Mouse (Mus musculus): Measurements from ENCODE around the gene Bag1. TPM values are rescaled to one million over a fixed set of nuclear protein-coding genes. Genes with fewer than 3 reads are reported as not detected.

Gene Bag1
- polyA plus RNA-seq, 1 experiment from 2014 or later, result 203 TPM

DNA sequence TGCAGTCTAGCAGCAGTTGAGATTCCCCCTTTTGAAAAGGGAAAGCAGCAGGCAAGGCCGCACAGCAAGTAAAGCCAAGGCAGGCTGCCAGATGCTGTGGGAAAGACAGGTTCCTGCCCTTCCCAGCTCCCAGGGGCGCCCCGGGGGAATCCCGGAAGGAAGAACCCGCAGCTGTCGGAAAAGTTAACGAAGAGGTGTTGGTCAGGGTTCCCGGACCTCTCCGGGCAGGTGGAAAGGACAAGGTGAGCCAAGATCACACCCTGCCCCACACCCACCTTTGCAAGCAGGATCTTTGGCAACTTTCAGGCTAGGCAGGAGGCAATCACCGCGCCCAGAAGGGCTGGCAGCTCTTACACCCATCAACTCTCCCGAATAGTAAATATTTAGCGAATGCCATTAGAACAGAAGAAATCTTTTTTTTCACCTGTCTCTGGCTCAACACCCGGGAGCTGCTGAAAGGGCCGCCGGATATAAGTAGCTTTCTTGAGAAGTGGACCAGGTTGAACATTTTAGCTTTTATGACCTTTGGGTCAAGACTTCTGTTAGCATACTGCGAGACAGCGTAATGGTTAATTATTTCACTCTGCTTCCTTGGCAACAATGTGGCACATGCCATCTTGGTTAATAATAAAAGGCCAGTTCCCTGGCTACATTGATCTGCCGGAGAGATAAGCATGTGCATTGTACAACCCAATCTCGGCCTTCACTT is 39.7 kb downstream of the Bag1 start:
- no peaks in the 10 kb centered on the region for H3K4me1 ChIP-seq (ENCODE audit: control insufficient read depth, insufficient read depth, low read length)
- no peak overlapping the region for H3K4me3 ChIP-seq (replicated peaks; ENCODE audit: low read depth, low read length)
- no peak overlapping the region for H3K9ac ChIP-seq (replicated peaks; ENCODE audit: low read length)
- no peaks in the 10 kb centered on the region for H3K27me3 ChIP-seq (ENCODE audit: control insufficient read depth, insufficient read depth, low read length)
- no peak overlapping the region for H3K27ac ChIP-seq (replicated peaks; ENCODE audit: low read depth, low read length)
- WGBS, result 56% methylated on average over 20 of the region's 20 CpGs
- DNase-seq (peak; percentile 34), ATAC-seq (ENCODE audit: low FRiP score, low TSS enrichment) (no peak)
- no peak overlapping the region for H3K4me2 ChIP-seq (ENCODE audit: low read length)
- no peaks in the 10 kb centered on the region for H3K36me3 ChIP-seq (ENCODE audit: control insufficient read depth, insufficient read depth, low read length)
- H3K9me3 ChIP-seq (ENCODE audit: control insufficient read depth, low read length), result no peaks in the 10 kb centered on the region

DNA sequence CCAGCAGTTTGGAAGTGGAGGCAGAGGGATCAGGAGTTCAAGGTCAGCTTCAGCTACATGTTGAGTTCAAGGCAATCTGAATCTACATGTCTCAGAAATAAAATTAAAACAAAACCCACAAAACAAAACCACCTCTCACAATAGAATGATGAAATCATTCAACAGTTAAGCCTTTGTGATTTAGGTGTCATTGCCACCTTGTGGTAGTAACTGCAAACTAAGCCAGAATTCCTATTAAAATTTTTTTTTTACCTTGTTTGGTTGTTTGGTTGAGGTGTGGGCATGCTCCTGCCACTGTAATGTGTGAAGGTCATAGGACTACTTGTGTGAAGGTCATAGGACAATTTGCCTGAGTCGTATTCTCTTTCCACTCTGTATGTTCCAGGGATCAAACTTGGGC is 41.8 kb downstream of the Bag1 start:
- Histone ChIP-seq H3K27ac (replicated peaks; ENCODE audit: low read depth, low read length) (no peak overlapping the region), H3K36me3 (ENCODE audit: control insufficient read depth, insufficient read depth, low read length) (no peaks in the 10 kb centered on the region), H3K27me3 (ENCODE audit: control insufficient read depth, insufficient read depth, low read length) (no peaks in the 10 kb centered on the region), H3K9me3 (ENCODE audit: control insufficient read depth, low read length) (no peaks in the 10 kb centered on the region), H3K4me3 (replicated peaks; ENCODE audit: low read depth, low read length) (no peak overlapping the region), H3K9ac (replicated peaks; ENCODE audit: low read length) (no peak overlapping the region), H3K4me1 (ENCODE audit: control insufficient read depth, insufficient read depth, low read length) (no peaks in the 10 kb centered on the region), H3K4me2 (ENCODE audit: low read length) (no peak overlapping the region)
- DNase-seq (peak; percentile 60), ATAC-seq (ENCODE audit: low FRiP score, low TSS enrichment) (no peak)
- 54% methylated on average over 1 of the region's 1 CpGs for WGBS

DNA sequence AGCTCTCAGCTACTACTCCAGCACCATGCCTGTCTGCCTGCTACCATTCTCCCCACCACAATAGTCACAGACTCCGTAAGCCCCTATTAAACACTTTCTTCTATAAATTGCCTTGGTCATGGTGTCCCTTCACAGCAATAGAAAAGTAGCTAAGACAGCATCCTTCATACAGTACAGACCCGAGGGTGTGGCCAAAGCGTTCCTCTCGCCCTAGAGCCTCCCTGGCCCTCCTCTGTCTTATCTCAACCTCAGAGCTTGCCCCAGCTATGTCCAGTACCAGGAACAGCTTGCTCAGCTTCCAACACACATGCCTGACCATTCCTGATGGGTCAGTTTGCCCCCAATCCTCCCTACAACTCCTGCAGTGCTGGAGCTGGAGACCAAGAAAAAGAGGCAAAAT is 47.5 kb downstream of the Bag1 start:
- no peaks in the 10 kb centered on the region for H3K27me3 ChIP-seq (ENCODE audit: control insufficient read depth, insufficient read depth, low read length)
- H3K9me3 ChIP-seq (ENCODE audit: control insufficient read depth, low read length), result no peaks in the 10 kb centered on the region
- no peaks in the 10 kb centered on the region for H3K4me1 ChIP-seq (ENCODE audit: control insufficient read depth, insufficient read depth, low read length)
- no peak overlapping the region for H3K4me3 ChIP-seq (replicated peaks; ENCODE audit: low read depth, low read length)
- no peak overlapping the region for H3K9ac ChIP-seq (replicated peaks; ENCODE audit: low read length)
- H3K4me2 ChIP-seq (ENCODE audit: low read length), result no peak overlapping the region
- H3K36me3 ChIP-seq (ENCODE audit: control insufficient read depth, insufficient read depth, low read length), result no peaks in the 10 kb centered on the region
- 87% methylated on average over 4 of the region's 4 CpGs for WGBS
- H3K27ac ChIP-seq (replicated peaks; ENCODE audit: low read depth, low read length), result no peak overlapping the region
- ATAC-seq (ENCODE audit: low FRiP score, low TSS enrichment) (no peak), DNase-seq (no peak)

DNA sequence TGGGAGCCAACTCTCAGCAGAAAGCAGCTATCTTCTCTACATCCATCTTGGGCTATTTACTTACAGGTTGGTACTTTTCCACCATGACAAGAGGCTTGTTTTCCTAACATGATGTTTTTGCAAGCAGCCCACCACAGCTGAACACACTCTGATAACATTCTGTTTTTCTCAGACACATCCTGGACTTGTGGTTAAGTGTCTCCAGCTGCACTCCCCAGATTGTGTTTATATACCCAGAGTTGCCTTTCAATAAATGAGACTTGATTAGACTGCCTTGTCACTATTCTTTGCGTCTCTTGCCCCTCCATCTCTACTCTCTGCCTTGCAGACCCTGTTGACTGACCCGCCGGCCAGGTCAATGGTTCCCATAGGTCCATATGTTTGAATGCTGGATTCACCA is 48.0 kb downstream of the Bag1 start:
- Histone ChIP-seq H3K9ac (replicated peaks; ENCODE audit: low read length) (no peak overlapping the region), H3K27me3 (ENCODE audit: control insufficient read depth, insufficient read depth, low read length) (no peaks in the 10 kb centered on the region), H3K4me3 (replicated peaks; ENCODE audit: low read depth, low read length) (no peak overlapping the region), H3K27ac (replicated peaks; ENCODE audit: low read depth, low read length) (no peak overlapping the region), H3K4me1 (ENCODE audit: control insufficient read depth, insufficient read depth, low read length) (no peaks in the 10 kb centered on the region), H3K9me3 (ENCODE audit: control insufficient read depth, low read length) (no peaks in the 10 kb centered on the region), H3K36me3 (ENCODE audit: control insufficient read depth, insufficient read depth, low read length) (no peaks in the 10 kb centered on the region), H3K4me2 (ENCODE audit: low read length) (no peak overlapping the region)
- DNase-seq, result no peak
- 95% methylated on average over 3 of the region's 3 CpGs for WGBS
- ATAC-seq (ENCODE audit: low FRiP score, low TSS enrichment), result no peak

DNA sequence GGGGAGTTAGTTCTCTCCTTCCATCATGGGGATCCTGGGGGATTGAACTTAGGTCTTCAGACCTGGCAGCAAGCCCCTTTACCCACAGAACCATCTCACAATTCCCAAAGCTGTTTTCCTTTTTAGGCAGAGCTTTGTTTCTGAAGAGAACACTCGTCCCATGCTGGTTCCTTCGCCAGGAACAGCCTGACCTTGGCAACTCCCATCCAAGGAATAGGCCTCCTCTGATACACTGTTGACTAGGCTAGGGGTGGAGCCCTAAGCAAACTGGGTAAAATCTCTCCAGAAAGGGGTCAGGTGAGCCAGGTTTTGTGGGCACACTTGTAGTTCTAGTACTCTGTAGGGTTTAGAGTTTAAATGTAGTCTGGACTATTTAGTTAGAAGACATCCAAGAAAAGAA is 48.8 kb downstream of the Bag1 start:
- 60% methylated on average over 2 of the region's 2 CpGs for WGBS
- Histone ChIP-seq H3K9me3 (ENCODE audit: control insufficient read depth, low read length) (no peaks in the 10 kb centered on the region), H3K4me1 (ENCODE audit: control insufficient read depth, insufficient read depth, low read length) (no peaks in the 10 kb centered on the region), H3K27me3 (ENCODE audit: control insufficient read depth, insufficient read depth, low read length) (no peaks in the 10 kb centered on the region), H3K4me2 (ENCODE audit: low read length) (no peak overlapping the region), H3K4me3 (replicated peaks; ENCODE audit: low read depth, low read length) (no peak overlapping the region), H3K27ac (replicated peaks; ENCODE audit: low read depth, low read length) (no peak overlapping the region), H3K36me3 (ENCODE audit: control insufficient read depth, insufficient read depth, low read length) (no peaks in the 10 kb centered on the region), H3K9ac (replicated peaks; ENCODE audit: low read length) (no peak overlapping the region)
- DNase-seq (no peak), ATAC-seq (ENCODE audit: low FRiP score, low TSS enrichment) (no peak)

DNA sequence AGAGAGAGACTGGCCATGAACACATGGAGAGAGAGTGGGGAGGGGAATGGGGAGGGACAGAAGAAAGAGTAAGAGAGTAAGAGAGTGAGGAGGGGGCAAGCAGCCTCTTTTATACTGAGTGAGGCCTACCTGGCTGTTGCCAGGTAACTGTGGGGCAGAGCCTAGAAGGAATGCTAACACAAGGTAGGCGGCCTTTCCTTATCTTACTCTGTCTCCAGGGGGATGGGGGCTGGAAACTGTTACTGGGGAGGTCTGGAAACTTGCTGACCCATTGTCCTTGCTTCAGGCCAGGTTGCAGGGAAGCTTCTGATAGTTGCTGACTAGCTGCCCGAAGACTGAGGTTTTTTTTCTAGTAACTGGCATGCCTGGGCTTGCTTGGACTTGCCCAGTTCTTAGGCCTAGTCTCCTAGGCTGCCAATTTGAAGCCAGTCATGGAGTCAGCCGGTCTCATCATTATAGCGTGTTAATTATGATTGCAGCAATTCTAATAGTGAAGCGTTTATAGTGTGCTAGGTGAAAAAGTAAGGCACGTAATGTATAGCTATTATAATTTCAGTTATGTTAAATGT is 49.5 kb downstream of the Bag1 start:
- WGBS, result 83% methylated on average over 6 of the region's 6 CpGs
- Histone ChIP-seq H3K27ac (replicated peaks; ENCODE audit: low read depth, low read length) (no peak overlapping the region), H3K4me2 (ENCODE audit: low read length) (no peak overlapping the region), H3K27me3 (ENCODE audit: control insufficient read depth, insufficient read depth, low read length) (no peaks in the 10 kb centered on the region), H3K4me3 (replicated peaks; ENCODE audit: low read depth, low read length) (no peak overlapping the region), H3K9ac (replicated peaks; ENCODE audit: low read length) (no peak overlapping the region), H3K4me1 (ENCODE audit: control insufficient read depth, insufficient read depth, low read length) (no peaks in the 10 kb centered on the region), H3K36me3 (ENCODE audit: control insufficient read depth, insufficient read depth, low read length) (no peaks in the 10 kb centered on the region), H3K9me3 (ENCODE audit: control insufficient read depth, low read length) (no peaks in the 10 kb centered on the region)
- ATAC-seq (ENCODE audit: low FRiP score, low TSS enrichment), result no peak
- no peak for DNase-seq

DNA sequence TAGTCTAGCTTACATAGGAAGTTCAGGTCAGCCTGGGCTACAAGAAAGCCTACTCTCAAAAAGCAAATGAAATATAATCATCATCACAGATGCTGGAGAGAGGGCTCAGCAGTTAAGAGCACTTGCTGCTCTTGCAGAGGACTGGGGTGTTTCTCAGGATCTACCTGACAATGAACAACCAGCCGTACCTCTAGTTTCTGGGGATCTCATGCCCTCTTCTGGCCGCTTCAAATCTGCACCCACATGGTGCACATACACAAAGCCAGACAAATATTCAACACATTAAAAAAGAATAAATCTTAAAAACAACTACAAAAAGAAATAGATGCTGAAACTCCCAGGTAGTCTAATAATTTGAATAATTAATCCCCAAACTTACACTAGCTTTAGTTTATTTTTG is 52.4 kb downstream of the Bag1 start:
- WGBS, result 95% methylated on average over 2 of the region's 2 CpGs
- H3K4me2 ChIP-seq (ENCODE audit: low read length), result no peak overlapping the region
- H3K27me3 ChIP-seq (ENCODE audit: control insufficient read depth, insufficient read depth, low read length), result no peaks in the 10 kb centered on the region
- H3K9me3 ChIP-seq (ENCODE audit: control insufficient read depth, low read length), result no peaks in the 10 kb centered on the region
- no peaks in the 10 kb centered on the region for H3K4me1 ChIP-seq (ENCODE audit: control insufficient read depth, insufficient read depth, low read length)
- ATAC-seq (ENCODE audit: low FRiP score, low TSS enrichment) (no peak), DNase-seq (no peak)
- no peaks in the 10 kb centered on the region for H3K36me3 ChIP-seq (ENCODE audit: control insufficient read depth, insufficient read depth, low read length)
- no peak overlapping the region for H3K9ac ChIP-seq (replicated peaks; ENCODE audit: low read length)
- no peak overlapping the region for H3K4me3 ChIP-seq (replicated peaks; ENCODE audit: low read depth, low read length)
- H3K27ac ChIP-seq (replicated peaks; ENCODE audit: low read depth, low read length), result no peak overlapping the region

DNA sequence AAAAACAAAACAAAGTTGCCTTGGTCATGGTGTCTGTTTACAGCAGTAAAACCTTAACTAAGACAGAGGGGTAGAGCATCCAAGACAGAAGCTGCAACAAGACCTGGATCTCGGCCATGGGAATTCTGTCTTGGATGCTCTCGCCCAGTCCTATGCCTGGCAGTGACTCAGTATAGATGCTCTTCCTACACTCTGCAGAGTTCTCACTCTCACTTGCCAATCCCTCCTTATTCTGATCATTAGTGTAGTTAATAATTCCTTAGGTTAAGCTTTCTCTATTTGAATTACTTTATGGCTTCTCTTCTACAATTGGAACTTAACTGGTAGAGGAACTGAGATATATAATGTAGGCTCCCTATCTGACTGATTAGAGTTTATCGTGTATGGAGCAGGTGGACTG is 53.0 kb downstream of the Bag1 start:
- Histone ChIP-seq H3K27me3 (ENCODE audit: control insufficient read depth, insufficient read depth, low read length) (no peaks in the 10 kb centered on the region), H3K4me1 (ENCODE audit: control insufficient read depth, insufficient read depth, low read length) (no peaks in the 10 kb centered on the region), H3K4me2 (ENCODE audit: low read length) (no peak overlapping the region), H3K36me3 (ENCODE audit: control insufficient read depth, insufficient read depth, low read length) (no peaks in the 10 kb centered on the region), H3K9me3 (ENCODE audit: control insufficient read depth, low read length) (no peaks in the 10 kb centered on the region), H3K4me3 (replicated peaks; ENCODE audit: low read depth, low read length) (no peak overlapping the region), H3K9ac (replicated peaks; ENCODE audit: low read length) (no peak overlapping the region), H3K27ac (replicated peaks; ENCODE audit: low read depth, low read length) (no peak overlapping the region)
- 97% methylated on average over 3 of the region's 3 CpGs for WGBS
- ATAC-seq (ENCODE audit: low FRiP score, low TSS enrichment) (no peak), DNase-seq (no peak)

DNA sequence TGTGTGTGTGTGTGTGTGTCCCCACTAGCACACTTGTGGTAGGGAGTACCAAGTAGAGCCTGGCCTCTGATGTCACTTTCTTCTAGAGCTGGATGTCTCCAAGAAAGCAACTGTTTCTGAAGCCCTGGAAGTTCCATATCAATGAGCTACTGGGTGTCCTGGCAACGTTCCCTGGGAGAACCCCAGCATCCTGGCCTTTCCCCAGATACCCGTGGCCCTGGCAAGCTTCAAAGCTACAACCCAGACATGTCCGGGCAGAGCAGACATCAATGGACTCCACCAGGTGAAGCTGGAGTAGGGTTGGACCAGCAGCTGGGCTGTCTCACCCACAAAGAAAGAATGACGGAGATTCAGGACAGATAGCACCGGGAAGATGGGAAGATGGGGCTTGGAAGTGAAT is 56.9 kb downstream of the Bag1 start:
- Histone ChIP-seq H3K36me3 (ENCODE audit: control insufficient read depth, insufficient read depth, low read length) (no peaks in the 10 kb centered on the region), H3K4me1 (ENCODE audit: control insufficient read depth, insufficient read depth, low read length) (no peaks in the 10 kb centered on the region), H3K4me2 (ENCODE audit: low read length) (no peak overlapping the region), H3K9ac (replicated peaks; ENCODE audit: low read length) (no peak overlapping the region), H3K27me3 (ENCODE audit: control insufficient read depth, insufficient read depth, low read length) (no peaks in the 10 kb centered on the region), H3K4me3 (replicated peaks; ENCODE audit: low read depth, low read length) (no peak overlapping the region), H3K9me3 (ENCODE audit: control insufficient read depth, low read length) (no peaks in the 10 kb centered on the region), H3K27ac (replicated peaks; ENCODE audit: low read depth, low read length) (no peak overlapping the region)
- WGBS, result 77% methylated on average over 5 of the region's 5 CpGs
- ATAC-seq (ENCODE audit: low FRiP score, low TSS enrichment) (no peak), DNase-seq (no peak)

Measured in midbrain, embryonic 14.5 days (tissue).